Mouse (Mus musculus): Measurements from ENCODE around the gene Grin1. TPM values are rescaled to one million over a fixed set of nuclear protein-coding genes. Genes with fewer than 3 reads are reported as not detected.
A peak's percentile ranks its signal among the peaks of the same experiment; 100 is the strongest.
"Not testable (repeated sequence)": the region's sequence is repeated elsewhere in the genome, so short reads cannot be mapped to it uniquely, and the experiment has no call there.

The Grin1 gene
- total RNA-seq, 4 experiments from 2014 or later = 366 to 436 (median 415) TPM

DNA sequence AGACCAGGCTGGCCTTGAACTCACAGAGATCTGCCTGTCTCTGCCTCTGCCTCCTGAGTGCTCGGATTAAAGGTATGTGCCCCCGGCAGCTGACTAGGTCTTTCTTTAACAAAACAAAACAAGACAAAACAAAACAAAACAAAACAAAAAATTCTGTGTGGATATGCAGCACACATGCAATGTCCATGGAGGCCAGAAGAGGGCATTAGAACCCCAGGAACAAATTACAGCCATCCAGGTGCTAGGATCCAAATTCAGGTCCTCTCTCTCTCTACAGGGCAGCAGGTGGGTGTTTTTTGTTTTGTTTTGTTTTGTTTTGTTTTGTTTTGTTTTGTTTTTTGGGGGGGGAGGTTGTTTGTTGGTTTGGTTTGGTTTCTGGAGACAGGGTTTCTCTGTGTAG lies 60.1 kb downstream of the Grin1 start:
- no peak for DNase-seq (ENCODE audit: low spot score in 2 of 2)

DNA sequence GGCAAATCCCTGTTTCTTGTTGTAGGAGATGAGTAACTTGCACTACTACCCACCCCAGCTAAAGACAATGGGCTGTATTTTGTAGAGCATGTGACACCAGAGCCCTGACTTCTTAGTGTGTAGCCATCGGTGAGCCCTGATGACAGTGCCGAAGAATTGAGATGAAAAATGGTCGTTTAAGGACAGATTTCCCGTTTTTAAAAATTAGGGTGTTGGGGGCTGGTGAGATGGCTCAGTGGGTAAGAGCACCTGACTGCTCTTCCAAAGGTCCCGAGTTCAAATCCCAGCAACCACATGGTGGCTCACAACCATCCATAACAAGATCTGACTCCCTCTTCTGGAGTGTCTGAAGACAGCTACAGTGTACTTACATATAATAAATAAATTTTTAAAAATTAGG lies 61.7 kb downstream of the Grin1 start:
- not testable (repeated sequence) for DNase-seq (ENCODE audit: low spot score in 2 of 2)

DNA sequence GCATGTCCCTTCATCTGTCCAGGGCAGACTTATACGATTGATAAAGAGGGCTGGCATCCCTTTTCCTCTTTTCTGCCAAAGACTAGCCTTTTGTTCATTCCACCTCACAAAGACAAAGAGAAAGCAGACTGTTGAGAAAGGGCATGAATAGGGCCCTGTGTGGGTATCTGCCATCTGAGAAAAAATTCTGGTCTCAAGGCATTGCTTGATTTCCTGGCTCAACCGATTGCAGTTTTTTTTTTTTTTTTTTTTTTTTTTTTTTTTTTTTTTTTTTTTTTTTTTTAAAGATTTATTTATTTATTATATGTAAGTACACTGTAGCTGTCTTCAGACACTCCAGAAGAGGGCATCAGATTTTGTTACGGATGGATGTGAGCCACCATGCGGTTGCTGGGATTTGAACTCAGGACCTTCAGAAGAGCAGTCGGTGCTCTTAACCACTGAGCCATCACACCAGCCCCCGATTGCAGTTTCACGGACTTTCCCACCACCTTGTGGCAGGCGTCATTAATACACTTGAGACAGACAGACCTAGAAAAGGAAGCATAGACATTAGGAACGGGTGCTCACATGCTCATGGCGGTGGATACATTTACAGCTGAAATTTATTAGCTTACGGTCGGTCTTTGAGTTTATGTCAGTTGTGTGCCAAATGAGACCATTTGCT lies 62.4 kb downstream of the Grin1 start:
- DNase-seq (ENCODE audit: low spot score in 2 of 2) = not testable (repeated sequence)

DNA sequence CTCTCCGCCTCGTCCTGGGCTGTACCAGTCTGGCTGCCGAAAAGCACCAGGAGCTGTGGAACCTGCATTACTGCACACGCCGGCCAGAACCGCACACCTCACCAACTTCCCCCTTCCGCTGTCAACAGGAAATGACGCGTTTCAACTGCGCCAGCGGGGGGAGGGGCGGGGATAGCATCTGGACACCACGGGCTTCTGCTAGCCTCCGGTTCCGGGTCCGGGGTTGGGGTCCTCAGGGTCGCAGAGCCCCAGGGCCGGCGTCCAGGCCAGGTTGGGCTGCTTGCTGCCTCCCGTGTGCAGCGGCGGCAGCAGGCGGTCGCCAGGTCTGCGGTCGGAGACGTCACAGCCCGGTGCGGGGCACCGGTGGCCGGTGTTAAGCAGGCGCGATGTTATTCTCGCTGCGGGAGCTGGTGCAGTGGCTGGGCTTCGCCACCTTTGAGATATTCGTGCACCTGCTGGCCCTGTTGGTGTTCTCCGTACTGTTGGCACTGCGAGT lies 63.7 kb downstream of the Grin1 start, which contains the start of gene Tmem203:
Gene Tmem203 (plus strand): TSS at position 156 of the 496 bp plus-strand sequence.
- DNase-seq (ENCODE audit: low spot score in 2 of 2) = peak in 1 of 2 experiments; percentile 78

DNA sequence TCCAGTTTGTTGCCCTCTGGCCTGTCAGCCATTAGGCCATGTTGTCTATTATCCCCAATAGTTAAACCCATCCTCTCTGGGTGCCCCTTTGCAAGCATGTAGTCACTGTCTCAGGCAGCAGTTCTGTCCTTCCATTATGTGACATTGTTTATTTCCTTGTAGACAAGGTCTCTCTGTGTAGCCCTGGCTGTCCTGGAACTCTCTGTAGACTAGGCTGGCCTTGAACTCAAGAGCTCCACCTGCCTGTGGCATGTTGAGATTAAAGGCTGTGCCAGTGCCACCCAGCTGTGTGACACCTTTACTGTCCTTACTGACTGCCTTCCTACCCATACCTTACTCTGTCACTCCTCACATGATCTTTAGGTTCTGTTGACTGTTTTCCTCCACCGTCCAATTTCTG lies 66.7 kb downstream of the Grin1 start:
- no peak for DNase-seq (ENCODE audit: low spot score in 2 of 2)

DNA sequence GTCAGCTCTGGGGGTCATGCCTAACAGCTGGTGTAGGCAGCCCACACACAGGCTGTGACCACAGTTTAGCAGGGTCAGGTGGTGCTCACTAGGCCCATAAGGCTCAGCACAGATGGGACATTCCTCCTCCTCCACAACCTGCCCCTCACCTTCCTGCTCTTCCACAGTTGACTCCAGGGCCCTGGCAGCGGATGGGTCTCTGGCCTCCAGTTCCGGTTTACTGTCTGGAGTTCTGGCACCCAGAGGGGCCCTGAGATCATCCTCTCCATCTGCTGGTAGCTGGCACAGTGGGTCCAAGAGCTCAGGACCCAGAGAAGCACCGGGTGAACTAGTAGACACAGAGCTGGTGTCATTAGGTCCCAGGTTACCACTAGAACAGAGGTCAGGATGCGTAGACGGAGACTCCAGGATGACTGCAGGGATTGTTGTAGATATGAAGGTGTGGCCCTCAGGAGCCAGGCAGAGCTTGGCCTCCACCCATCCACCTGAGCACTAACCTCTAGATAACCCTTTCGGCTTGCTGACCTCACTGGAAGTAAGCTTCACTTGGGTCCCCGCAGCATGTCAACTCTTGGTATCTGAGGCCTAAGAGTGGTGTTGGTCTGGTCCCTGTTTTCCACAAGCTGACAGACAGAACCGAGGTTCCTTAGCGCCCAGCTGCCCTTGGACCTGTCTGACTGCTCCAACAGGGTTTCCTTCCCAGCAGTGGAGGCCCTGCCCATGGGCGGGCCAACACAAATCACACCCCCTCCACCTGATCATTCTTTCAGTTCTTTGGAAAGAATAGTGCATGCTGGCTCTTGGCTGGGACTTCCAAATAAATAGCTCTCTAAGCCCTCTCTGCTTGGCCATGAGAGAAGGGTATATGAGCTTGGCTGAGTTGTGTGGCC lies 72.6 kb downstream of the Grin1 start, which contains the start of gene AL732309.1:
Gene AL732309.1 (minus strand): TSS at position 681 of the 890 bp plus-strand sequence.
- DNase-seq (ENCODE audit: low spot score in 2 of 2) = no peak

DNA sequence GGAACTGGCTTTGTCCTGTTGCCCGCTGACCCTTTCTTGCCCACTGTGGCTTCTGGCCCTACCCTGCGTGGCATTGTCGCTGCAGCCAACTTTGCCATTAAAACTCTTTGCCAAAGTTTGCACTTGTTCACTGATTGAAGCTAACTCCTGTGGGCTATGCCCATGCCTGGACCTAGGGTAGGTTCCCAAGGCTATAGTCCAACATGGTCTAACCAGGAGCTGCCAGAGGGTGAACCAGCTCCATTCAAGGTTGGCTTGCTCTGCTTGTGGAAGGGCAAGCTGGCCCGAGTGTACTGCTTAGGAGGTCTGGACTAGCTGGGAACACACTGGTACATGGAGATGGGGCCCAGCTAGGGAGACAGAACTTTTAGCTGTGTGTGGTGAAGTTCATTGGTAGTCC lies 74.8 kb downstream of the Grin1 start:
- no peak for DNase-seq (ENCODE audit: low spot score in 2 of 2)

DNA sequence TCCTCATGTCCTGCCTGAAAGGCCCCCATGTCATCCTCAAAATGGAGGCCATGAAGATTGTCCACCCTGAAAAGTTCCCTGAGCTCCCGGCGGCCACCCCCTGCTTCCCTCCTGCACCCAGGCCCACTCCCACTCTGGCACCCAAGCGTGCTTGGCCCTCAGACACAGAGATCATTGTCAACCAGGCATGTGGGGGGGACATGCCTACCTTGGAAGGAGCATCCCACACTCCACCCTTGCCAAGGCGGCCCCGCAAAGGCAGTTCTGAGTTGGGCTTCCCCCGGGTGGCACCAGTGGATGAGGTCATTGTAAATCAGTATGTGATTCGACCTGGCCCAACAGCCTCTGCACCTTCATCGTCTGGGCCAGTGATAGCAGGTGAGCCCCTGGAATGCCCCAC lies 75.6 kb downstream of the Grin1 start:
- DNase-seq (ENCODE audit: low spot score in 2 of 2) = no peak

DNA sequence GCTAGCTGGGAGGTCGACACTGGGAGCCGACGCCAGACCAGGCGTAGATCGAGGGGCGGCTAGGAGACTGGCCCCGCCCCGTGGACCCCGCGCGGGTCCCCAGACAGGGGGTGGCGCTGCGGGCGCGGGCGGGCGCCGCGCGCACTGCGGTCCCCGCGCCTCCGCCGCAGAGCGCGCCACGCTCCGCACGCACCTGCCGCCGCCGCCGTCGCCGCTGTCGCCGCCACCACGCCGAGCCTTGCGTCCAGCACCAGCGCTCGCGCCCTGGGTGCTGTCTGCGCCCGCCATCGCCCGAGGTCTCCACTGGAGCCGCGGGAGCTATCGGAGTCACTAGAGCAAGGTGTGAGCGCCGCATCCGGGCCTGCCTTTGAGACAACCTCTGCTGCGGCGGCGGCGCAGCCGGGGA lies 76.9 kb downstream of the Grin1 start, which contains the start of the genes Rnf208 and Cysrt1:
Gene Rnf208 (plus strand): TSS at position 155 of the 406 bp plus-strand sequence.
Gene Cysrt1 (minus strand): TSS at position 352 of the 406 bp plus-strand sequence.
- no peak for DNase-seq (ENCODE audit: low spot score in 2 of 2)

DNA sequence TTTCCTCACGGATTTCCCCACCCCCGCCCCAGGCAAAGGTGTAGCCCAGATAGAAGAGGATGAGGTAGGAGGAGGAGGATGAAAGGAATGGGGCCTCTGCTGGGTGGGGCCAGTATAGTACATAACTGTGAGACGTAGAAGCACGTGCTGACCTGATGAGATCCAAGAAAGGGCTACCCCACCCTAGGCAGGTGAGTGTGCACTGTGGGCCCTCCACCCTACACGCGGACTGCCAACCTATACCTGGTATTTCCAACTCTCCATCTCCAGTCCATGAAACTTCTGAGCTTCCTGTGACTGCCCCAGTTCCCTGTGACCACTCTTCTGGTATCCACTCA lies 77.6 kb downstream of the Grin1 start:
- DNase-seq (ENCODE audit: low spot score in 2 of 2) = no peak

Other genes with a start within 250 kb of the Grin1 start
- not detected for gene Entpd8, start 238.9 kb downstream of the Grin1 start, total RNA-seq (2022)
- gene Noxa1, start 224.0 kb downstream of the Grin1 start, total RNA-seq (2022) = not detected
- 10 to 100 TPM; 16.9 to 20.4 (median 19.5) TPM for gene Nrarp, start 138.4 kb downstream of the Grin1 start, total RNA-seq (2022)
- 1 to 10 TPM; 2.2 to 4.6 (median 2.8) TPM for gene Tor4a, start 122.3 kb downstream of the Grin1 start, total RNA-seq (2022)
- gene Nelfb, start 107.7 kb downstream of the Grin1 start, total RNA-seq (2022) = 10 to 100 TPM; 56.7 to 64.9 (median 64.0) TPM
- gene Stpg3, start 104.5 kb downstream of the Grin1 start, total RNA-seq (2022) = under 1 TPM in 2 of 4 experiments, not detected in 2; 0.27 to 0.29 TPM
- not detected for gene Fam166a, start 100.4 kb downstream of the Grin1 start, total RNA-seq (2022)
- gene Tubb4b, start 94.5 kb downstream of the Grin1 start, total RNA-seq (2022) = 100 to 1,000 TPM; 303 to 348 (median 313) TPM
- not detected for gene Slc34a3, start 84.8 kb downstream of the Grin1 start, total RNA-seq (2022)
- not detected for gene Rnf224, start 82.4 kb downstream of the Grin1 start, total RNA-seq (2022)
- gene Rnf208, start 76.9 kb downstream of the Grin1 start, total RNA-seq (2022) = 100 to 1,000 TPM; 219 to 241 (median 229) TPM
- gene Cysrt1, start 76.7 kb downstream of the Grin1 start, total RNA-seq (2022) = not detected
- 1 to 10 TPM; 3.3 to 5.5 (median 4.4) TPM for gene AL732309.1, start 72.3 kb downstream of the Grin1 start, total RNA-seq (2022)
- 10 to 100 TPM; 27.0 to 44.4 (median 33.9) TPM for gene Tmem203, start 63.7 kb downstream of the Grin1 start, total RNA-seq (2022)
- 10 to 100 TPM; 19.9 to 27.8 (median 24.3) TPM for gene Tprn, start 56.6 kb downstream of the Grin1 start, total RNA-seq (2022)
- gene Ssna1, start 46.7 kb downstream of the Grin1 start, total RNA-seq (2022) = 10 to 100 TPM; 59.0 to 71.0 (median 64.3) TPM
- 100 to 1,000 TPM in 2 of 4 experiments, 10 to 100 TPM in 2; 87.9 to 110 (median 99.0) TPM for gene Anapc2, start 46.7 kb downstream of the Grin1 start, total RNA-seq (2022)
- gene Tmem210, start 31.0 kb downstream of the Grin1 start, total RNA-seq (2022) = not detected
- gene Lrrc26, start 29.3 kb downstream of the Grin1 start, total RNA-seq (2022) = not detected
- 10 to 100 TPM; 53.7 to 68.2 (median 59.6) TPM for gene Man1b1, start 13.2 kb upstream of the Grin1 start, total RNA-seq (2022)
- 10 to 100 TPM; 38.9 to 52.9 (median 45.4) TPM for gene Dpp7, start 37.2 kb upstream of the Grin1 start, total RNA-seq (2022)
- 10 to 100 TPM; 12.0 to 28.7 (median 20.3) TPM for gene Uap1l1, start 46.5 kb upstream of the Grin1 start, total RNA-seq (2022)
- 1 to 10 TPM; 2.4 to 4.6 (median 4.2) TPM for gene Sapcd2, start 53.1 kb upstream of the Grin1 start, total RNA-seq (2022)
- gene Entpd2, start 76.7 kb upstream of the Grin1 start, total RNA-seq (2022) = 10 to 100 TPM; 14.6 to 20.7 (median 16.8) TPM
- gene Npdc1, start 80.2 kb upstream of the Grin1 start, total RNA-seq (2022) = 100 to 1,000 TPM; 390 to 435 (median 411) TPM
- gene Fut7, start 104.1 kb upstream of the Grin1 start, total RNA-seq (2022) = under 1 TPM; 0.35 to 0.98 (median 0.44) TPM
- gene Abca2, start 109.5 kb upstream of the Grin1 start, total RNA-seq (2022) = 100 to 1,000 TPM; 165 to 186 (median 183) TPM
- gene Clic3, start 137.7 kb upstream of the Grin1 start, total RNA-seq (2022) = under 1 TPM in 2 of 4 experiments, not detected in 2; 0.43 to 0.92 TPM
- gene Paxx, start 141.9 kb upstream of the Grin1 start, total RNA-seq (2022) = 10 to 100 TPM; 60.3 to 63.5 (median 61.8) TPM
- gene Ptgds, start 150.9 kb upstream of the Grin1 start, total RNA-seq (2022) = 1,000 to 10,000 TPM in 3 of 4 experiments, 100 to 1,000 TPM in 1; 912 to 1,488 (median 1,209) TPM
- not detected for gene Lcn12, start 174.7 kb upstream of the Grin1 start, total RNA-seq (2022)
- 100 to 1,000 TPM; 116 to 120 (median 118) TPM for gene Fbxw5, start 181.6 kb upstream of the Grin1 start, total RNA-seq (2022)
- gene C8g, start 182.5 kb upstream of the Grin1 start, total RNA-seq (2022) = 1 to 10 TPM in 3 of 4 experiments, under 1 TPM in 1; 0.77 to 1.4 (median 1.2) TPM
- gene Traf2, start 227.8 kb upstream of the Grin1 start, total RNA-seq (2022) = 10 to 100 TPM; 10.1 to 12.1 (median 10.7) TPM
- 100 to 1,000 TPM; 124 to 203 (median 161) TPM for gene Edf1, start 238.7 kb upstream of the Grin1 start, total RNA-seq (2022)